Mouse (Mus musculus): ENCODE measurements around the gene Pitpnc1.

The Pitpnc1 gene

GRCm38 (mm10) chr11:107466611-107467391 is 3.7 kb downstream of the Pitpnc1 start:
- DNase-seq = no peak

- no peak for DNase-seq
Observed at GRCm38 (mm10) chr11:107465969-107466368, 4.5 kb downstream of the Pitpnc1 start.

DNA sequence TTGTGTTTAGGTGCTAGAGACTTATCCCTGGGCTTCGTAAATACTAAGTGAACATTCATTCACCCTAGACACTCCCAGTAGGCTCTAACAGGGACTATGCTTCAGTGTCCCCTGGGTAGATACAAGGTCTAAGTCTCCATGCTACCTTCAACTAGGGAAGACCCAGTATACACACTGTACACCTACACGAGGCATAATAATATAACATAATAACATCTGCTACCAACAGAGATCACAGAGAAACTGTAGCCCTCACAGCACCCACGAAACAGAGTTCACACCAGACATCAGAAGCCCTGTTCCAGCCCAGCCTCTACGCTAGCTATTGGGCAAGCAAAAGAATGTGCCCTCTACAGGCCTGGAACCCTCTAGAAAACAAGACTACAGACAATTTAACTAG is 5.5 kb downstream of the Pitpnc1 start:
- no peak for DNase-seq

GRCm38 (mm10) chr11:107464141-107464540 is 6.4 kb downstream of the Pitpnc1 start:
- DNase-seq = no peak

- no peak for DNase-seq
Observed at GRCm38 (mm10) chr11:107463251-107463681, 7.2 kb downstream of the Pitpnc1 start.

DNA sequence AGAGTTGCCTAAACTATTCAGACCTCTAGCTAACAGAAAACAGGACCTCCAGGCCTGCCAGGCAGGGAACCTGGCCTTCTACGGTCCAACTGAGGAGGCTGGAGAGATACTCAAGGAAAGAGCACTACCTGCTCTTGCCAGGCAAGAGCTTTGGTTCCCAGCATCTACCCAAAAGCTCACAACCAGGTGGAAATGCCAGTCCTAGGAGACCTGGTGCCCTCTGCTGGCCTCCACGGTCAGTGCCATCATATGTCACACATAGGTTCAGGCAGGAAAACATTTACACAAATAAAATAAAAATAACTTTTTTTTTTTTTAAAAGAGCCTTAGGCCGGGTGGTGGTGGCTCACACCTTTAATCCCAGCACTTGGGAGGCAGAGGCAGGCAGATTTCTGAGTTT is 8.0 kb downstream of the Pitpnc1 start:
- DNase-seq = no peak

DNA sequence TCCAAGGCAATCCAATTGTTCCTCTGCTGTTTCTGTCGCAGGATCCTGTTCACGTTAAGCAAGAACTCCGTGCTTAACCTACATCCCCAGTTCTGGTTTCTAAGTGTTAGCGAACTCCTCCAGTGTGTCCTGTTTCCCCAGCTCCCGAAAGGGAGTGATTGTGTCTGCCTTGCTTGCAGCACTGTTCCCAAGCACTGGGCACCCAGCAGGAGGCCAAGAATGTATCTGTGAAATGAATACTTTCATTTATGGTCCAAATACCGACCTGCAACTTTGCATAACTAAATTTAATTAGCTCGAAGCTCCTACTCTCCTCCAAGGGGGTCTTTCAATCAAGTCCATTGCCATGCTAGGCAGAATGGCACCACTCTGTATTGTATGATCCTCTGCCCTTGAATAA is 10.7 kb downstream of the Pitpnc1 start:
- no peak for DNase-seq

DNA sequence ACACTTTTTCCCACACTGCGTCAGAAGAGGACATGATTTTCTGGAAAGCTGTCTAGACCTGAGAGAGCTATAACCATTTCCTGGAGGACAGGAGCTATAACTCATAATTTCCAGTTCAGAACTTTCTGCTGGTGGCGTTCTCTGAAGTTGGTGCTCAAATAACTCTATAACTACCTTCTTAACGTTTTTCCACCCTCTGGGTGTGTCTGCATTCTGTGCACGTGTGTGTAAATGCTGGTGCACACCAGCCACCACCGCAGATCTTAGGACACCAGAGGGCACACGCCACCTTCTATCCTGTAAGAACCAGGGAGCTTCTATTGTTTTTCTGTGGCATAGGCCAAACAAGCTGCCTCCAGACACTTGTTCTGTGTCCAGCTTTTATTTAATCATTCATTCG is 11.5 kb downstream of the Pitpnc1 start:
- DNase-seq = no peak

DNA sequence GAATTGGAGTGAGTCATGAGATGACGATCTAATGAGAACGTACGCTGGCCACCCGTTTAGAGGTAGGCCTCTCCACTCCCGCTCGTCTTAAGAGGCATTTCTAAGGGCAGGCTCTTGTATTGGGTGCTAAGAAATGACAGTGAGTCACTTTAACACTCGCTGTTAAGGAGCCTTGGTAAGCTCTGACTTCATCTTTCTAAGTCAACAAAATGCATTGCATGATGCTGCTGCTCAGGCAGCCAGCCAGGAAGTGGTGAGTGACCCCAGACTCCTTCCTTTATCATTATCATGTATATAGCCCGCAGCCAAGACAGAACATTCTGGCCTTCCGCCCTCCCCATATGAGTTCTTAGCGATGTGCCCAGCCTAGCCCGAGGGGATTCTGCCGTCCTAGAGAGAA is 12.2 kb downstream of the Pitpnc1 start:
- DNase-seq = no peak

DNA sequence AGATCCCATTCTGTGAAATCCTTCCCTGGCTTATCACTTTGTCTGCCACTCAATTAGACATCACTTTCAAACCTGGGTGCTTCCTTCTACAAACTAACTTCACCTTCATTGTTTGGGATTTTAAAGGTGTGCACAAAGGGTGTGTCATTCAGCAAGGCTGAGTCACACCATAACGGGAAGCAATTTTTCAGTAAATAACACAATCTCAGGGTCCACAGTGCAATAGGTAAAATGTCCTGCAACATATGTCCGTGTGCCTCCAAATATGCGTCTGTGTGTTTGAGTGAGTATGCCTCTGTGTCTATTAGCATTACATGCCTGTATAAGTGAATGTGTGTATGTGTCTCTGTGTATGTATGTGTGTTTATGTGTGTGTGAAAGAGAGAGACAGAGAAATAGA is 13.2 kb downstream of the Pitpnc1 start:
- no peak for DNase-seq

DNA sequence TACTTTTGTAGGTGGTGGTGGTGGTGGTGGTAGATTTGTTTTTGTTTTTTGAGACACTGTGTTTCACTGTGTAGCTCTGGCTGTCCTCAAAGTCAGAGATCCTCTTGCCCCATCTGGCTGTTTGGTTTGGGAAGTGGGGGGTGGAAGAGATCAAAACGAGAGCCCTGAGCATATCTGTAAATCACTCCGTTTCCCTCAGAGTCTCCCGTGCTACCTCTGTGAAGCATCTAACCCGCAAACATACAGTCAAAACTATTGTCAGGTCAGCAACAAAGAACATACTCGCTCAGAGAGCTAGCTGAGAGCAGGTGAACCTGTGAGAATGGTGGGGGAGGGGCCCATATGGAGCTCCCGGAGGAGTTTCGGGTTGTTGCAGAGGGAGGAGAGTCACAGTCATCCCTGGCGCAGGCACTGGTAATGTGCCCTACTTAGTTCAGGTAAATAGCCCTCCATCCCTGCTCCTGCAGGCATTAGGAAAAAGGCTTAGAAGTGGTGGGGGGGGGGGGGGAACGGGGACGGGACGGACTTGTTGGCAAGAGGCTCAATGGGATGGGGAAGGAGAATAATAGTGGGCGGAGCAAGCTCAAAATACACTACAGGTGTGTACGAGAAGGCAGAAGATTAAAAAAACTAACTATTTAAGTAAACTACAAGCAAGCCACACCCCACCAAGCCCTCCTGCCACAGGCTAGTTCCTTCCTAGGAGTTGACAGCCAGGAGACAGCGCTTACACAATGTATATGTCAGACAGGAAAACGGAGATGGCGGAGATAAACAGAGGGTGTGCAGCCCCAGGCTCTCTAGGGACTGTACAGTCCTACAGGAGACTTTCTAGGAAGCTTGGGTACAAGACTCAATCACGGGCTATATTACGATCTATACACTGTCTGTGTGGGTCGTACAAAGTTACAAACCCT is 15.7 kb downstream of the Pitpnc1 start:
- DNase-seq = no peak

GRCm38 (mm10) chr11:107452053-107452452 is 18.4 kb downstream of the Pitpnc1 start:
- no peak for DNase-seq

DNA sequence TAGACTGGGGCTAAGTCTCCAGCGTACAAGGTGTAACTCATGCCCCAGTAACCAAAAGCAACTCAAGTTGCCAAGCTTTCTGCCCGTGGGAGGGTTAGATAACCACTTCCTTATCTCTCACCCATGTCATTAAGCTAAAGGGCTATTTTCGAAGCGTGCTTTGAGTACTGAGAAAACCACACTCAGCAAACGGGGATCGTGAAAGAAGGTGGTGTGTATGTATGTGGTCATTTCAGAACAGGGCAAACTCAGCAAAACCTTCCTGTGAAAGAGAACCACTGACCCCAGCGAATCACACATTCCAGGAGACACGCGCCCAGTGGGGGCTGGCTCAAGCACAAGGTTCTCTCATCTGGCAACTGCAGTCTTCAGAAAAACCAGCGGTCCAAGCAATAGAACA is 19.4 kb downstream of the Pitpnc1 start:
- peak in 1 of 2 experiments; percentile 45 for DNase-seq

DNA sequence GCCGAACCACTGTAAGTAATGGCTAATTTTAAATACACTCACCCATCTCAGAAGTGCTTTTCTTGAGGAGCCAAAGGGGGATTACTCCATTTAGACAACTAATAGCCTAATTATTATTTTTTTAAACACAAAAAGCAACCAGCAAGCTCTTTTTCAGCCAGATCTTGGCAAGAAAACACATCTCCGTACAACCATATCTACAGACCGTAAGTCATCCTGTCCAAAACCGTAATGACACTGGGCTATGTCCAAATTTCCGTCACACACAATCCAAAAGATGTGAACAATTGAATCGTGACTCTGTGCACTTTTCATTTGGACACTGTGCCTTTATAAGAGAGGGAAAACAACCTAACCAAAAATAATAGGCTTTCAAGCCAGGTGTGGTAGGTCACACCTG is 20.4 kb downstream of the Pitpnc1 start:
- DNase-seq = no peak

DNA sequence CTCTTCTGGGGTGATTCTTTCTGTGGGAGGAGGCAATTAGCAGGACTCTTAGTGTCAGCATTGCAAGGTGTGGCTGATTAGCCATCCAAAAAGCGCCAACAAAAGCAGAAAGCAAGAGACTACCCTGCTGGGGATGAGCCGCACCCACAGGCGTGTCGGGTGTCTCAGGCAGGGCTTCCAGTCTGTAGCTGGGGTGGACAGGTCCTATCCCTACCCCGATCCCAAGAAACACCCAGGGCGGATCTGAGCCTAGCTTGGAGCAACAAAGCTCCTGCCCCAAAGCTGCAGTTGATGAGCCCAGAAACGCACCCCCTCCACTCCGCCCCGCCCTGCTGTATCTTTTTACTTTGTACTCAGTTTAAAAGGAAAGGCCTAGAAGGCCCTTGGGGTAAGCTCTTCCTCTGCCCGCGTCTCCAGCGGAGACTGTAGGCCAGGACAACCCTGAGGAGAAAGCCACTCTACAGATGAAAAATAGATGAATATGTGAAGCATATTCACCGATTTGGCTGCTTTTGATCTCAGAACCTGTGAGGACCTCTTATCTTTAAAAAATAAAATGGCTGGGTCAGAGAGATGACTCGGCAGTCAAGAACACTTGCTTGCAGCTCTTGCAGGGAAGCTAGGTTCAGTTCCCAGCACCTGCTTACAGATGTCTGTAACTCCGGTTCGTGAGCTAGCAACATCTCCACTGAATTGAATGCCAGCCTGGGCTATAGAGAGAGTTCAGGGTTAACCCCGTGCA is 21.2 kb downstream of the Pitpnc1 start:
- no peak for DNase-seq

GRCm38 (mm10) chr11:107447915-107448314 is 22.6 kb downstream of the Pitpnc1 start:
- DNase-seq = no peak

DNA sequence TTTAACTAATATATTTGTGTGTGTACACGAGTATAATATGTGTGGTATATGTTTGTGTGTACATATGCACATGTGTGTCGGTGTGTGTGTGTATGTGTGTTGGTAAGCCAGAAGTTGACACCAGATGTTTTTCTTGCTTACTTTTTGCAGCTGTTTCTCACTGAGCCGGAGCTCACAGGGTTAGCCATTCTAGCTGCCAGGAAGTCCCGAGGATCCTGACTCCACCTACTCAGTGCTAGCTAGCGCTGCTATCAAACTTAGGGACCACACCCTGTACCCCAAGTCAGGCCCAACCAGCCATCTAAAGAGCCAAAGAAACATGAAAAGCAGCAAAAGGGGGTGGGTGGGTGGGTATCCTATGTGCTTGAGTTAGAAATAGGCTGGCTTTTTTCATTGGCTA is 23.1 kb downstream of the Pitpnc1 start:
- DNase-seq = peak in 1 of 2 experiments; percentile 43

- DNase-seq = no peak
Observed at GRCm38 (mm10) chr11:107446650-107447049, 23.8 kb downstream of the Pitpnc1 start.

- no peak for DNase-seq
Observed at GRCm38 (mm10) chr11:107445683-107446082, 24.8 kb downstream of the Pitpnc1 start.

DNA sequence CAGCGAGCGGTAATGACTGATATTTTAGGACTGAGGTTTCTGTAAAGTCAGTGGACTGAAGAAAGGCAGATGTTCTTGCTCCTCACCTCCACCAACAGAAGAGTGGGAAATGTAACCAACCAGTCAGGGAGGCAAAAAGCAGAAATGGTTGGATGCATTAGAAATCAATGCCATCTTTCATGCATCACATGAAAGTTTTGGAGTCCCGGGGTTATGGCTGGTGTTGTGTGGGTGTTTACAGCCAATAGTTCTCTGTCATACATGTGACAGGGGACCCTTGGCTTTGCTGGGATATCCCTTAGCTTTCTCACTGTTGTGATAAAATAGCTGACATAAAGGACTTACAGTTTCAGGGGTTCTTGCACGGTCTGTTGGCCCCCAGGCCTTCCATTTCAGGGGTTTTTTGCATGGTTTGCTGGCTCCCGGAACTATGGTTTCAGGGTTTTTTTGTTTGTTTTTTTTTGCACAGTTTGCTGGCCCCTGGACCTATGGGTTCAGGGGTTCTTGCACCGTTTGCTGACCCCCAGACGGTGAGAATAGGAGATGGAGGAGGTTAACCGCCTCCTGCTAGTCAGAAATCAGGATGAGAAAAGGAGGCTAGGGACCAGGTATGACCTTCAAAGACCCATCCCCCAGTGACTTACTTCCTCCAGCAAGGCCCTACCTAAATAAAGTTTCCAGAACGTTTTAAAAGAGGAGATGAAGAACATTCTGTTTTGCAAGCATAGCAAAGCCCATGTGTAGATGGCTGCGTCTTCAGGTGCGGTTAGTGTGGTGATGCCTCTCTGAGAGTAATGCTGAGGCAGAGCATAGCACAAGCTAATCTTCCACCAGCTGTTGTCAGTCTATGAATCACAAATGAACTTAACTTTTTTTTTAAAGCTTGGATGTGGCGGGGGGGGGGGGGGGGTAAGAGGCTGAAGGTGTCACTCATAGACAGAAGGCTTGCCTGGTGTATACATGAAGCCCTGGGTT is 27.1 kb downstream of the Pitpnc1 start:
- no peak for DNase-seq

DNA sequence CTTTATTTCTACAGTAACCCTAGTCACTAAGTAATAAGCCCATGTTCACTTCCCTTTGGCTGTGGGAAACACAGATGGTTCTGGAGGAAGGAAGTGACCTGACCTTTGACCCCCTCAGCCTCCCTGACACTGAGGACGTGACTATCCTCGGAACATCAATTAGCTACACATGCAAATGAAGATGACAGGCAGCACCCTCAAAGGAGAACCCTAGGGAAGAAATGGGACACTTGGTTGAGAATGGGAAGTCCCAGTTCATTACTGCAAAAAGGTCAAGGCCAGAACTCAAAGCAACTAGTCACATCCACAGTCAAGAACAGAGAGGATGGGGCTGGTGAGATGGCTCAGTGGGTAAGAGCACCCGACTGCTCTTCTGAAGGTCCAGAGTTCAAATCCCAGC is 29.4 kb downstream of the Pitpnc1 start:
- no peak for DNase-seq

DNA sequence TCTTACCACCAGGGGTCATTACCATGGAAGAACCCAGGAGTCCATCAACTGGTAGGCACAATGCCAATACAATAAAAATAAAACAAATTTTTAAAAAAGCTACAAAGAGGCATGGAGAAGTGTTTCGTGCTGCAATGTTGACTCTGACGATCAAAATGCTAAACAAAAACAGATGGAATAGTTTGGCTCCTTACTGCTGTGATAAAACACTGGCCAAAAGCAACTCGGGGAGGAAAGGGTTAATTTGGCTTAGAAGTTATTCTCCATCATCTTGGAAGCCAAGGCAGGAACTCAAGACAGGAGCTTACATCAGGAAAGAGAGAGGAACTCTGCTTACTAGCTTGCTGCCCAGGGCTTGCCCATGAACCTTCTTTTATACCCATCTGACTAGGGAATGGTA is 32.4 kb downstream of the Pitpnc1 start:
- no peak for DNase-seq

All from thymus, adult 18-20 months (tissue).